Mouse (Mus musculus): ENCODE measurements around the gene Btbd11. TPM values are rescaled to one million over a fixed set of nuclear protein-coding genes. Genes with fewer than 3 reads are reported as not detected.
A peak's percentile ranks its signal among the peaks of the same experiment; 100 is the strongest.

Gene Btbd11
- polyA plus RNA-seq, 1 experiment from 2014 or later: 0.39 TPM

DNA sequence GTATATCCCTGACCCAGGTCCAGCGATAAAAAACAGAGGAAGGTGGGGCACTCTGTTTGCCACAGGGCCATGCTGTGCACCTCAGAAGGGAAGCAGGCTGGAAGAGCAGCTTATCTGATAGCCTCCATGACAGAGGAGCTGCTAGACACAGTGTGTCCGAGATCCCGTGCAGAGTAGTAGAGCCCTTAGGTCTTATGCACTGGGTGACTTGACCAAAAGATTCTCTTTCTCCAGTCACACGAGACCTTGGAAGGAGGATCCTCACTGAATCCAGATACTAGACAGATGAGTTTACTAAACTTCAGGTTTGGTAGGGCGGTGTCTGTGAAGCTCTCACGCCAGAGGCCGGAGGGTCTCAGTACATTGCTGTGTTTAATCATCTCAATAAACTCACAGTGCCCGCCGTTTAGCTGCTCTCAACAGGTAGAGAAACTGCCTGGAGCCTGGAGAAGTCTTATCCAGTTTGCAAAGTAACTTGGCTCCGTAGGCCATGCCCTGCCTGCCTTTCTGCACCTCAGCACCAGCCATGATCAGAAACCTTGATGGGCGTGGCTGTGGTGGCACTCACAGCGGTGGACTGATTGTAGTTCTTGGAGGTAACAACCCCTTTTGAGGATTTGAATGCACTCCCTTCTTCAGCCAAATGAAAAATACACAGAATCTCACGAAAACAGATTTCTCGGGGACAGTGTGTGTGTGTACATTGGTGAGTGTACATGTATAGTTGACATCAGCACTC lies 155.4 kb downstream of the Btbd11 start:
- no peak for ATAC-seq
- H3K4me2 ChIP-seq (replicated peaks; ENCODE audit: low read depth): no peak overlapping the region
- H3K27ac ChIP-seq (ENCODE audit: low read depth, low read length): no peak overlapping the region
- H3K4me3 ChIP-seq (ENCODE audit: low read depth, low read length): no peak overlapping the region
- H3K9me3 ChIP-seq (ENCODE audit: control insufficient read depth): no peaks in the 10 kb centered on the region
- H3K36me3 ChIP-seq (ENCODE audit: control insufficient read depth, insufficient read depth): no peaks in the 10 kb centered on the region
- WGBS: 87% methylated on average over 14 of the region's 14 CpGs
- no peak for TF ChIP-seq CTCF (IDR thresholded peaks at IDR 0.05; ENCODE audit: low read depth)
- no peaks in the 10 kb centered on the region for H3K4me1 ChIP-seq (replicated peaks; ENCODE audit: control insufficient read depth, insufficient read depth, low read length)
- H3K27me3 ChIP-seq (replicated peaks; ENCODE audit: control insufficient read depth, insufficient read depth, low read length): no peaks in the 10 kb centered on the region
- H3K9ac ChIP-seq (ENCODE audit: low read depth, low read length): no peak overlapping the region

- no peak overlapping the region for H3K4me2 ChIP-seq (replicated peaks; ENCODE audit: low read depth)
- no peaks in the 10 kb centered on the region for H3K27me3 ChIP-seq (replicated peaks; ENCODE audit: control insufficient read depth, insufficient read depth, low read length)
- H3K4me3 ChIP-seq (ENCODE audit: low read depth, low read length): no peak overlapping the region
- WGBS: 90% methylated on average over 2 of the region's 2 CpGs
- no peaks in the 10 kb centered on the region for H3K9me3 ChIP-seq (ENCODE audit: control insufficient read depth)
- H3K4me1 ChIP-seq (replicated peaks; ENCODE audit: control insufficient read depth, insufficient read depth, low read length): no peaks in the 10 kb centered on the region
- H3K27ac ChIP-seq (ENCODE audit: low read depth, low read length): no peak overlapping the region
- no peak overlapping the region for H3K9ac ChIP-seq (ENCODE audit: low read depth, low read length)
- H3K36me3 ChIP-seq (ENCODE audit: control insufficient read depth, insufficient read depth): no peaks in the 10 kb centered on the region
- no peak for ATAC-seq
- no peak for TF ChIP-seq CTCF (IDR thresholded peaks at IDR 0.05; ENCODE audit: low read depth)
Measured at GRCm38 (mm10) chr10:85543281-85543680, 156.7 kb downstream of the Btbd11 start.

DNA sequence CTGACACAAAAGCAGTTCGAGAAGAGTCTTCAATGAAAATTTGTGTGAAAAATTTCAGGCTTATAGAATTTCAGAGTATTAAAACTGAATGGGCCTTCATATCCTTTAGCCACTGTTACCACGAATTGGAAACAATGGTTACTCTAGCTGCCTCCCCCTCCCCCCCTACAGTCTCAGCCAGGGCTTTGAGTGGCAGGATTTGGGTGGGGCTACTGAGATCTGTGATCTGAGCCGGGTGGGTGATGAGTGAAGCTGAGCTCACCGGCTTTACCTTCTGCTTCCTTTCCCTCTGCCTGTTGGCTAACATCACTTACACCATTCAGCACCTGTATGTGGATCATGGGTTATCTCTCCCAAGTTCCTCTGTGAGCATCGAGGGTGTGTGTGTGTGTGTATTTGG lies 158.4 kb downstream of the Btbd11 start:
- Histone ChIP-seq H3K27me3 (replicated peaks; ENCODE audit: control insufficient read depth, insufficient read depth, low read length) (no peaks in the 10 kb centered on the region), H3K4me3 (ENCODE audit: low read depth, low read length) (no peak overlapping the region), H3K36me3 (ENCODE audit: control insufficient read depth, insufficient read depth) (no peaks in the 10 kb centered on the region), H3K4me1 (replicated peaks; ENCODE audit: control insufficient read depth, insufficient read depth, low read length) (no peaks in the 10 kb centered on the region), H3K27ac (ENCODE audit: low read depth, low read length) (no peak overlapping the region), H3K9me3 (ENCODE audit: control insufficient read depth) (no peaks in the 10 kb centered on the region), H3K9ac (ENCODE audit: low read depth, low read length) (no peak overlapping the region), H3K4me2 (replicated peaks; ENCODE audit: low read depth) (no peak overlapping the region)
- no peak for TF ChIP-seq CTCF (IDR thresholded peaks at IDR 0.05; ENCODE audit: low read depth)
- no peak for ATAC-seq
- WGBS: 39% methylated on average over 5 of the region's 5 CpGs

DNA sequence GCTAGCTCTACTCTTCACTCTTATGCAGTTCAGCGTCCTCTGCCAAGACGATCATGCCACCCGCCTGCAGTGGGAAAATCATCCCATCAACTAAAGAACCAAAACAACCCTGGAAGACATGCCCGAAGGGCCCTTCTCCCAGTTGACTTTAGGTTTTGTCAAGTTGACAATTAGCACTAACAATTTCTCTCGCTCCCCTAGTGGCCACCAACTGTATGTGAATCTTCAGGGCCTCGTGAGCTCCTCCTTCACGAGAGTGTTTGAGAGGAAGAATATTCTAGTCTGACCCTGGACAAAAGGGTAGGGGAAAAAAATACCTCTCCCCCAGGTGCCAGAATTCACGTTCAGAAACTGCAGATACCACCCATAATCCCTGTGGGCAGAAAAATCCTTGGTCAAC lies 168.6 kb downstream of the Btbd11 start:
- 58% methylated on average over 8 of the region's 8 CpGs for WGBS
- Histone ChIP-seq H3K27me3 (replicated peaks; ENCODE audit: control insufficient read depth, insufficient read depth, low read length) (no peaks in the 10 kb centered on the region), H3K4me3 (ENCODE audit: low read depth, low read length) (no peak overlapping the region), H3K9ac (ENCODE audit: low read depth, low read length) (no peak overlapping the region), H3K9me3 (ENCODE audit: control insufficient read depth) (no peaks in the 10 kb centered on the region), H3K4me2 (replicated peaks; ENCODE audit: low read depth) (no peak overlapping the region), H3K4me1 (replicated peaks; ENCODE audit: control insufficient read depth, insufficient read depth, low read length) (no peaks in the 10 kb centered on the region), H3K27ac (ENCODE audit: low read depth, low read length) (no peak overlapping the region), H3K36me3 (ENCODE audit: control insufficient read depth, insufficient read depth) (no peaks in the 10 kb centered on the region)
- ATAC-seq: no peak
- peak; percentile 50 for TF ChIP-seq CTCF (IDR thresholded peaks at IDR 0.05; ENCODE audit: low read depth)

- TF ChIP-seq CTCF (IDR thresholded peaks at IDR 0.05; ENCODE audit: low read depth): 0 out of 2 replicates have a peak, but pooled peaks have one; percentile 6
- H3K27ac ChIP-seq (ENCODE audit: low read depth, low read length): no peak overlapping the region
- WGBS: 87% methylated on average over 14 of the region's 14 CpGs
- no peak overlapping the region for H3K9ac ChIP-seq (ENCODE audit: low read depth, low read length)
- ATAC-seq: no peak
- H3K36me3 ChIP-seq (ENCODE audit: control insufficient read depth, insufficient read depth): no peaks in the 10 kb centered on the region
- no peak overlapping the region for H3K4me3 ChIP-seq (ENCODE audit: low read depth, low read length)
- no peak overlapping the region for H3K4me2 ChIP-seq (replicated peaks; ENCODE audit: low read depth)
- no peaks in the 10 kb centered on the region for H3K27me3 ChIP-seq (replicated peaks; ENCODE audit: control insufficient read depth, insufficient read depth, low read length)
- H3K4me1 ChIP-seq (replicated peaks; ENCODE audit: control insufficient read depth, insufficient read depth, low read length): no peaks in the 10 kb centered on the region
- no peaks in the 10 kb centered on the region for H3K9me3 ChIP-seq (ENCODE audit: control insufficient read depth)
Measured at GRCm38 (mm10) chr10:85561418-85561817, 174.8 kb downstream of the Btbd11 start.

DNA sequence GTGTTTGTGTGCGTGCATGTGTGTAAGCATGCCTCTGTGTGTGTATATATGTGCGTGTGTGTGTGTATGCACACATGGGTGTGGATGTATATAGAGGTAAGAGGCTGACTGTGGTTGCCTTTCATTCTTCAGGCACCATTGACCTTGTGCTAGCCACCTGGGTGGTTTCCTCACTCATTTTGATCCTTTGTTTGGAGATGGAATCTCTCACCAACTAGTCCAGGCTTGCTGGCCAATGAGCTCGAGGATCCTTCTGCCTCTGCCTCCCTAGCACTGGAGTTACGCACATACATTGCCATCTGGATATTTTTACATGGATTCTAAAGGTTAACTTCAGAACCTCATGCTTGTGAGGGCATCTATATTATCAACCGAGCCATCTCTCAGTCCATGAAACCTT lies 184.8 kb downstream of the Btbd11 start:
- H3K4me1 ChIP-seq (replicated peaks; ENCODE audit: control insufficient read depth, insufficient read depth, low read length): no peaks in the 10 kb centered on the region
- TF ChIP-seq CTCF (IDR thresholded peaks at IDR 0.05; ENCODE audit: low read depth): no peak
- no peak overlapping the region for H3K9ac ChIP-seq (ENCODE audit: low read depth, low read length)
- WGBS: 84% methylated on average over 5 of the region's 5 CpGs
- no peaks in the 10 kb centered on the region for H3K27me3 ChIP-seq (replicated peaks; ENCODE audit: control insufficient read depth, insufficient read depth, low read length)
- 0 out of 2 replicates have a peak, but pooled peaks cover 2% of the 10 kb centered on the region for H3K9me3 ChIP-seq (ENCODE audit: control insufficient read depth)
- no peak overlapping the region for H3K4me3 ChIP-seq (ENCODE audit: low read depth, low read length)
- ATAC-seq: no peak
- no peaks in the 10 kb centered on the region for H3K36me3 ChIP-seq (ENCODE audit: control insufficient read depth, insufficient read depth)
- H3K4me2 ChIP-seq (replicated peaks; ENCODE audit: low read depth): no peak overlapping the region
- no peak overlapping the region for H3K27ac ChIP-seq (ENCODE audit: low read depth, low read length)
